Mouse (Mus musculus): ENCODE measurements around the gene Oxsr1.

Gene Oxsr1

GRCm38 (mm10) chr9:119346376-119346775, 24.1 kb upstream of the Oxsr1 start:
- DNase-seq (ENCODE audit: low read depth, low spot score) = no peak
- H3K27me3 ChIP-seq (ENCODE audit: control insufficient read depth, insufficient read depth, low read length, poor library complexity, severe bottlenecking) = no peaks in the 10 kb centered on the region
- H3K36me3 ChIP-seq (ENCODE audit: control insufficient read depth, insufficient read depth, low read length, poor library complexity, severe bottlenecking) = peaks cover 5% of the 10 kb centered on the region

GRCm38 (mm10) chr9:119342728-119343127, 20.5 kb upstream of the Oxsr1 start:
- Histone ChIP-seq H3K27me3 (ENCODE audit: control insufficient read depth, insufficient read depth, low read length, poor library complexity, severe bottlenecking) (no peaks in the 10 kb centered on the region), H3K36me3 (ENCODE audit: control insufficient read depth, insufficient read depth, low read length, poor library complexity, severe bottlenecking) (peaks cover 5% of the 10 kb centered on the region)
- no peak for DNase-seq (ENCODE audit: low read depth, low spot score)

GRCm38 (mm10) chr9:119340909-119341816, 18.9 kb upstream of the Oxsr1 start, which contains the start of gene Myd88:
Gene Myd88, minus strand, starts transcription at chr9:119341411.
- DNase-seq (ENCODE audit: low read depth, low spot score) = peak; percentile 96
- peaks cover 5% of the 10 kb centered on the region for H3K36me3 ChIP-seq (ENCODE audit: control insufficient read depth, insufficient read depth, low read length, poor library complexity, severe bottlenecking)

GRCm38 (mm10) chr9:119340212-119340580, 18.0 kb upstream of the Oxsr1 start:
- no peak for DNase-seq (ENCODE audit: low read depth, low spot score)

More at GRCm38 (mm10) chr9:119340909-119341816, 18.9 kb upstream of the Oxsr1 start, which contains the start of gene Myd88:
- H3K27me3 ChIP-seq (ENCODE audit: control insufficient read depth, insufficient read depth, low read length, poor library complexity, severe bottlenecking) = no peaks in the 10 kb centered on the region

GRCm38 (mm10) chr9:119339558-119340211, 17.5 kb upstream of the Oxsr1 start, which contains the start of gene Acaa1a:
Gene Acaa1a, plus strand, starts transcription at chr9:119339676.
- no peaks in the 10 kb centered on the region for H3K27me3 ChIP-seq (ENCODE audit: control insufficient read depth, insufficient read depth, low read length, poor library complexity, severe bottlenecking)
- no peaks in the 10 kb centered on the region; the same call in none of the 2 replicates for H3K36me3 ChIP-seq (ENCODE audit: control insufficient read depth, insufficient read depth, low read length, poor library complexity, severe bottlenecking)
- peak; percentile 75 for DNase-seq (ENCODE audit: low read depth, low spot score)

More at GRCm38 (mm10) chr9:119340212-119340580, 18.0 kb upstream of the Oxsr1 start:
- Histone ChIP-seq H3K27me3 (ENCODE audit: control insufficient read depth, insufficient read depth, low read length, poor library complexity, severe bottlenecking) (no peaks in the 10 kb centered on the region), H3K36me3 (ENCODE audit: control insufficient read depth, insufficient read depth, low read length, poor library complexity, severe bottlenecking) (peaks cover 2% of the 10 kb centered on the region)

GRCm38 (mm10) chr9:119339106-119339505, 16.9 kb upstream of the Oxsr1 start:
- Histone ChIP-seq H3K27me3 (ENCODE audit: control insufficient read depth, insufficient read depth, low read length, poor library complexity, severe bottlenecking) (no peaks in the 10 kb centered on the region), H3K36me3 (ENCODE audit: control insufficient read depth, insufficient read depth, low read length, poor library complexity, severe bottlenecking) (no peaks in the 10 kb centered on the region; the same call in none of the 2 replicates)

GRCm38 (mm10) chr9:119338350-119338749, 16.1 kb upstream of the Oxsr1 start:
- DNase-seq (ENCODE audit: low read depth, low spot score) = no peak
- H3K27me3 ChIP-seq (ENCODE audit: control insufficient read depth, insufficient read depth, low read length, poor library complexity, severe bottlenecking) = no peaks in the 10 kb centered on the region
- no peaks in the 10 kb centered on the region; the same call in none of the 2 replicates for H3K36me3 ChIP-seq (ENCODE audit: control insufficient read depth, insufficient read depth, low read length, poor library complexity, severe bottlenecking)

More at GRCm38 (mm10) chr9:119339106-119339505, 16.9 kb upstream of the Oxsr1 start:
- no peak for DNase-seq (ENCODE audit: low read depth, low spot score)

GRCm38 (mm10) chr9:119337842-119338241, 15.6 kb upstream of the Oxsr1 start:
- no peaks in the 10 kb centered on the region for H3K27me3 ChIP-seq (ENCODE audit: control insufficient read depth, insufficient read depth, low read length, poor library complexity, severe bottlenecking)
- no peak for DNase-seq (ENCODE audit: low read depth, low spot score)
- no peaks in the 10 kb centered on the region; the same call in none of the 2 replicates for H3K36me3 ChIP-seq (ENCODE audit: control insufficient read depth, insufficient read depth, low read length, poor library complexity, severe bottlenecking)

- Histone ChIP-seq H3K27me3 (ENCODE audit: control insufficient read depth, insufficient read depth, low read length, poor library complexity, severe bottlenecking) (no peaks in the 10 kb centered on the region), H3K36me3 (ENCODE audit: control insufficient read depth, insufficient read depth, low read length, poor library complexity, severe bottlenecking) (no peaks in the 10 kb centered on the region; the same call in none of the 2 replicates)
- DNase-seq (ENCODE audit: low read depth, low spot score) = no peak
These were observed 13.3 kb upstream of the Oxsr1 start for GRCm38 (mm10) chr9:119335571-119335970.

- no peaks in the 10 kb centered on the region; the same call in none of the 2 replicates for H3K36me3 ChIP-seq (ENCODE audit: control insufficient read depth, insufficient read depth, low read length, poor library complexity, severe bottlenecking)
- DNase-seq (ENCODE audit: low read depth, low spot score) = no peak
These were observed 12.6 kb upstream of the Oxsr1 start for GRCm38 (mm10) chr9:119334834-119335233.

GRCm38 (mm10) chr9:119334324-119334723, 12.1 kb upstream of the Oxsr1 start:
- peak; percentile 40 for DNase-seq (ENCODE audit: low read depth, low spot score)
- Histone ChIP-seq H3K27me3 (ENCODE audit: control insufficient read depth, insufficient read depth, low read length, poor library complexity, severe bottlenecking) (no peaks in the 10 kb centered on the region), H3K36me3 (ENCODE audit: control insufficient read depth, insufficient read depth, low read length, poor library complexity, severe bottlenecking) (no peaks in the 10 kb centered on the region; the same call in none of the 2 replicates)

More at GRCm38 (mm10) chr9:119334834-119335233, 12.6 kb upstream of the Oxsr1 start:
- H3K27me3 ChIP-seq (ENCODE audit: control insufficient read depth, insufficient read depth, low read length, poor library complexity, severe bottlenecking) = no peaks in the 10 kb centered on the region

GRCm38 (mm10) chr9:119330186-119330963, 8.1 kb upstream of the Oxsr1 start:
- H3K27me3 ChIP-seq (ENCODE audit: control insufficient read depth, insufficient read depth, low read length, poor library complexity, severe bottlenecking) = no peaks in the 10 kb centered on the region
- DNase-seq (ENCODE audit: low read depth, low spot score) = no peak
- no peaks in the 10 kb centered on the region for H3K36me3 ChIP-seq (ENCODE audit: control insufficient read depth, insufficient read depth, low read length, poor library complexity, severe bottlenecking)

GRCm38 (mm10) chr9:119328488-119328887, 6.3 kb upstream of the Oxsr1 start:
- no peaks in the 10 kb centered on the region for H3K36me3 ChIP-seq (ENCODE audit: control insufficient read depth, insufficient read depth, low read length, poor library complexity, severe bottlenecking)
- H3K27me3 ChIP-seq (ENCODE audit: control insufficient read depth, insufficient read depth, low read length, poor library complexity, severe bottlenecking) = no peaks in the 10 kb centered on the region
- no peak for DNase-seq (ENCODE audit: low read depth, low spot score)

GRCm38 (mm10) chr9:119324130-119324529, 1.9 kb upstream of the Oxsr1 start:
- Histone ChIP-seq H3K36me3 (ENCODE audit: control insufficient read depth, insufficient read depth, low read length, poor library complexity, severe bottlenecking) (no peaks in the 10 kb centered on the region), H3K27me3 (ENCODE audit: control insufficient read depth, insufficient read depth, low read length, poor library complexity, severe bottlenecking) (no peaks in the 10 kb centered on the region)
- no peak for DNase-seq (ENCODE audit: low read depth, low spot score)
